Mouse (Mus musculus): Measurements from ENCODE around the gene Stum.

Gene Stum

GRCm38 (mm10) chr1:180387750-180388480, 95.4 kb downstream of the Stum start:
- no peak for DNase-seq (ENCODE audit: extremely low spot score, low spot score)

GRCm38 (mm10) chr1:180386951-180387749, 96.2 kb downstream of the Stum start:
- DNase-seq (ENCODE audit: extremely low spot score, low spot score): peak; percentile 99

GRCm38 (mm10) chr1:180385308-180385707, 98.0 kb downstream of the Stum start:
- DNase-seq (ENCODE audit: extremely low spot score, low spot score): no peak

GRCm38 (mm10) chr1:180384486-180384885, 98.8 kb downstream of the Stum start:
- no peak for DNase-seq (ENCODE audit: extremely low spot score, low spot score)

- no peak for DNase-seq (ENCODE audit: extremely low spot score, low spot score)
Measured at GRCm38 (mm10) chr1:180383884-180384283, 99.4 kb downstream of the Stum start.
